Mouse (Mus musculus) forebrain, postnatal 0 days (tissue): ENCODE data around the gene Arfgef2. TPM values are rescaled to one million over a fixed set of nuclear protein-coding genes. Genes with fewer than 3 reads are reported as not detected.

Experiments
- ATAC-seq: fragments of 200-750 bp; cut with Nextera tagmentation; 2 replicates; pipeline ENCODE4 v1.8.0; 2017; ENCODE audit warnings: mild to moderate bottlenecking, moderate library complexity
- DNase-seq: peaks from one replicate; pipeline ENCODE4 v3.0.0-alpha.2; 2015
- H3K27ac ChIP-seq: fragments of 300-500 bp; sonication (generic); 2 replicates; pipeline ENCODE4 v1.5.1; 2014; ENCODE audit warnings: low read depth, mild to moderate bottlenecking, antibody characterized with exemption, low read length, moderate library complexity, mixed read lengths
- H3K27me3 ChIP-seq: fragments of 300-500 bp; sonication (generic); 2 replicates; pipeline ENCODE4 v1.6.1; 2014; ENCODE audit warnings: mild to moderate bottlenecking, low read length, mixed read lengths; ENCODE audit not compliant: insufficient read depth
- H3K36me3 ChIP-seq: fragments of 300-500 bp; sonication (generic); 2 replicates; pipeline ENCODE4 v1.6.1; 2014; ENCODE audit warnings: mild to moderate bottlenecking, moderate library complexity; ENCODE audit not compliant: insufficient read depth
- H3K4me1 ChIP-seq: fragments of 300-500 bp; sonication (generic); 2 replicates; pipeline ENCODE4 v1.6.1; 2014; ENCODE audit warnings: antibody characterized with exemption; ENCODE audit not compliant: insufficient read depth
- H3K4me2 ChIP-seq: fragments of 300-500 bp; sonication (generic); 2 replicates; pipeline ENCODE4 v1.6.1; 2014; ENCODE audit warnings: low read depth, mild to moderate bottlenecking, moderate library complexity
- H3K4me3 ChIP-seq: fragments of 300-500 bp; sonication (generic); 2 replicates; pipeline ENCODE4 v1.5.1; 2014; ENCODE audit warnings: low read depth, low read length, mixed read lengths
- H3K9ac ChIP-seq: fragments of 300-500 bp; sonication (generic); 2 replicates; pipeline ENCODE4 v1.6.1; 2014; ENCODE audit warnings: mild to moderate bottlenecking
- H3K9me3 ChIP-seq: fragments of 300-500 bp; sonication (generic); 2 replicates; pipeline ENCODE4 v1.6.1; 2016; ENCODE audit warnings: low read length
- CTCF ChIP-seq: sonication (generic); IDR thresholded peaks from 2 replicates; pipeline ENCODE4 v1.5.1; 2016; ENCODE audit warnings: antibody characterized with exemption, control low read depth, low read depth
- WGBS: fragments of 180-500 bp; shearing (Covaris S2); extraction: QIAGEN DNeasy Blood & Tissue Kit; methylation state at CpG from one replicate; pipeline ENCODE4 v1.1.7; 2014; 5-methylcytosine and 5-hydroxymethylcytosine counted together
- polyA plus RNA-seq: library from polyadenylated mRNA; unstranded; fragments of >200 nt; fragmentation: Nextera tagmentation; extraction: Ambion mirVana; gene quantifications from 2 replicates; pipeline ENCODE4 v1.2.1, GENCODE M21; 2015
- total RNA-seq: library from RNA; depleted of rRNA; stranded (reverse); fragments of >200 nt; gene quantifications from 2 replicates; pipeline ENCODE4 v1.2.3, GENCODE M21; 2014

Gene Arfgef2
- total and polyA plus RNA-seq, 2 experiments from 2014 or later = 3.0 to 29.5 TPM

DNA sequence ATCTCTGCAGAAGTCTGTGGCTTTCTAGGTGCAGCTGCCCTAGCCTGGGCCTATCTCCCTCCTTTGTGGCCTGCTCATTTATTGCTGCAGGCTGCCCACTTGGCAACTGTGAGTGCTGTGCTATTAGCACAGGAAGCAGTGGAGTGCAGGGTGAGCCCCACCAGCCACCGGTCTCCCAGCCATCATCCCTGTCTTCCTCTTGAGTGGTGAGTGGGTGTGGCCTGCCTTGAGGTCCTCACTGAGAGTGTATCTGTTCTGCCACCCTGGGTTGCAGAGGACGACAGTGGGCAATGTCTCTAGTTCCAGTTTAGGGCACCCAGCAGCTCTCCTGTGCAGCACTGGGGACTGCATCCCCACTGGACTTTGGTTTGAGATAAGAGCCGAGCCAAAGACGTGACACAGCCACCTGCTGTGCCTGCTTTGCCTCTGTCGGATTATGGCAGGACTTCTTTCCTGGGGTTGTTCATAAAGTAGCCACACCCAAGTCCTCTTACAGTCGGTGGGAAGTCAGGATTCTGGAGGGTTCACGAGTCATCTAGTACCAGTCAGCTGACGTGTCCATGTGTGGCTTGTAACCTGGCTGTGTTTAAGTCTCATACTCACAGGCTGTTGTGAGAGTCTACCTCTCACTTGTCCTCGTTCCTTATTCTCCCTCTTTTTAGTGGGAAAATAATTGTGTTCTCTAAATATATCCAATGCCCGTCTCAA, 16.9 kb downstream of the Arfgef2 start:
- no peaks in the 10 kb centered on the region for H3K9me3 ChIP-seq
- WGBS = 70% methylated on average over 10 of the region's 10 CpGs

GRCm38 (mm10) chr2:166822901-166823300, 17.5 kb downstream of the Arfgef2 start:
- H3K4me1 ChIP-seq = no peaks in the 10 kb centered on the region
- H3K36me3 ChIP-seq = no peaks in the 10 kb centered on the region
- no peak for TF ChIP-seq CTCF
- H3K27ac ChIP-seq = no peak overlapping the region
- ATAC-seq (no peak; the same call in 1 of the 2 replicates), DNase-seq (no peak)
- H3K4me2 ChIP-seq = no peak overlapping the region
- H3K27me3 ChIP-seq = no peaks in the 10 kb centered on the region
- no peak overlapping the region for H3K4me3 ChIP-seq
- 32% methylated on average over 2 of the region's 2 CpGs for WGBS
- H3K9me3 ChIP-seq = no peaks in the 10 kb centered on the region
- no peak overlapping the region for H3K9ac ChIP-seq

More for the DNA sequence above, 16.9 kb downstream of the Arfgef2 start:
- DNase-seq (no peak), ATAC-seq (no peak)
- H3K36me3 ChIP-seq = no peaks in the 10 kb centered on the region
- H3K4me2 ChIP-seq = no peak overlapping the region
- no peaks in the 10 kb centered on the region for H3K27me3 ChIP-seq
- no peak for TF ChIP-seq CTCF
- H3K4me3 ChIP-seq = no peak overlapping the region
- no peak overlapping the region for H3K27ac ChIP-seq
- H3K9ac ChIP-seq = no peak overlapping the region
- H3K4me1 ChIP-seq = no peaks in the 10 kb centered on the region

GRCm38 (mm10) chr2:166824386-166824785, 19.0 kb downstream of the Arfgef2 start:
- Histone ChIP-seq H3K4me1 (no peaks in the 10 kb centered on the region), H3K27ac (no peak overlapping the region), H3K36me3 (0 out of 2 replicates have a peak, but pooled peaks cover 5% of the 10 kb centered on the region), H3K27me3 (no peaks in the 10 kb centered on the region), H3K9ac (no peak overlapping the region), H3K4me3 (no peak overlapping the region), H3K9me3 (no peaks in the 10 kb centered on the region), H3K4me2 (no peak overlapping the region)
- WGBS = 91% methylated on average over 5 of the region's 5 CpGs
- no peak for DNase-seq
- ATAC-seq = no peak
- no peak for TF ChIP-seq CTCF

DNA sequence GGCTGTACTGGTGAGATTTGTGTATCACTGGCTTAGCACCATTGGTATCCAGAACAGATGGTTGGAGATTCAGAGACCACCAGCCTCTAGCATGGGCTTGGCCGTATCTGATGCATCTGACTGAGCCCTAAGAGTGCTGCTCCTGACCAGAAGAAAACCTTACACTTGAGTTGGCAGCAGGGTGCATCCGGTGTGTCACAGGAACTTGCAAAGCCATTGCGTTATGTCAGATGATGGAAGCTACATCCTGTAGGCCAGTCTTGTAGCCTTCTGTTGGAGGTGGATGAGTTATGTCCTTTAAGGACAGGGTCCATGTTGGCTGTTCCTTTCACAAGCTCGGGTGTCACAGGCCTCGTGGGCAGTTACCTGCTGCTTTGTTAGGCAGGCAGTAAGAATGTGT, 19.6 kb downstream of the Arfgef2 start:
- Histone ChIP-seq H3K27me3 (no peaks in the 10 kb centered on the region), H3K9me3 (no peaks in the 10 kb centered on the region), H3K27ac (no peak overlapping the region), H3K4me2 (no peak overlapping the region), H3K36me3 (peaks cover 5% of the 10 kb centered on the region; the same call in 1 of the 2 replicates), H3K4me1 (no peaks in the 10 kb centered on the region), H3K4me3 (no peak overlapping the region), H3K9ac (no peak overlapping the region)
- no peak for TF ChIP-seq CTCF
- no peak for ATAC-seq
- WGBS = 93% methylated on average over 5 of the region's 5 CpGs
- no peak for DNase-seq

- Histone ChIP-seq H3K36me3 (peaks cover 5% of the 10 kb centered on the region; the same call in 1 of the 2 replicates), H3K9ac (no peak overlapping the region), H3K9me3 (no peaks in the 10 kb centered on the region), H3K27me3 (no peaks in the 10 kb centered on the region), H3K4me3 (no peak overlapping the region), H3K4me2 (no peak overlapping the region), H3K27ac (no peak overlapping the region), H3K4me1 (no peaks in the 10 kb centered on the region)
- WGBS = 92% methylated on average over 8 of the region's 8 CpGs
- TF ChIP-seq CTCF = no peak
- ATAC-seq (no peak), DNase-seq (no peak)
Measured at GRCm38 (mm10) chr2:166826491-166827224, 21.3 kb downstream of the Arfgef2 start.

DNA sequence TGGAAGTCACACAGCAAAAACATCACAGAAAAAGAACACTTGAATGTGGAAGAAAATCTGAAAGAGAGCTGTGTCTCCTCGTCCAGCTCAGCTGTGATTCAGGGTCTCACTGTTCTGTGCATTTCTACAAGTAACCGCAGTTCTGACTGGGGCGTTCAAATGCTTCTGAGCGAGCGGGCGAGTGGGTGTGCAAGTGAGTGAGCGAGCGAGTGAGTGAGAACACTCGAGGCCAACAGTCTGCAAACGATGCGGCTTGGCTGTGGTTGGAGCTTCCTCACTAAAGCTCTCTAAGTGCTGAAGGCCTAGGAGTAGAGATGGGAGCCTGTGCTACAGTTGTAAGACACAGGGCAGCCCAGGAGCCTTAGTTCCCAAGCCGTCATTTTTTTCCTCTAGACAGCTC, 22.9 kb downstream of the Arfgef2 start:
- H3K9me3 ChIP-seq = no peaks in the 10 kb centered on the region
- WGBS = 90% methylated on average over 12 of the region's 12 CpGs

DNA sequence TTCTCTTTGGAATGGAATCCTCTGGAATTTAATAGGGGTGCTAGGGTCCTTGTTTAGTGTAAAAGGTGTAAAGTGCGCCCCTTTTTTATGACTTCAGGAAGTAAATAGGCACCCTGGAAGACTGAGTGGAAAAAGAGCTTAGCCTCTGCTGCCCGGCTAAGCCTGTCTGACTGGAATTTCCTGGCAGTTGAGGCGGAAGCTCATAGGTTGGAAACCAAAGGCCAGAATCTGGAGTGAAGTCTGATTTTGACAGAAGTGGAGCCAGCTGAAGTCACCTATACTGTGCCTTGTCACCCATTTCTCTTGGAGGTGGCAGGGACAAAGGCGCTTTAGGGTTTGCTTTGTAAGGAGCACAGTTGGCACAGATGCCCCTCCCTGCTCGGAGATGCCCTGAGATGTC, 25.0 kb downstream of the Arfgef2 start:
- Histone ChIP-seq H3K27ac (no peak overlapping the region), H3K4me2 (no peak overlapping the region), H3K4me1 (no peaks in the 10 kb centered on the region), H3K9me3 (no peaks in the 10 kb centered on the region), H3K36me3 (peaks cover 5% of the 10 kb centered on the region; the same call in 1 of the 2 replicates), H3K4me3 (no peak overlapping the region), H3K27me3 (no peaks in the 10 kb centered on the region), H3K9ac (no peak overlapping the region)
- ATAC-seq (no peak), DNase-seq (no peak)
- no peak for TF ChIP-seq CTCF
- 95% methylated on average over 5 of the region's 5 CpGs for WGBS

More for the DNA sequence above, 22.9 kb downstream of the Arfgef2 start:
- Histone ChIP-seq H3K27ac (no peak overlapping the region), H3K27me3 (no peaks in the 10 kb centered on the region), H3K9ac (no peak overlapping the region), H3K4me3 (no peak overlapping the region), H3K4me2 (no peak overlapping the region), H3K36me3 (peaks cover 5% of the 10 kb centered on the region; the same call in 1 of the 2 replicates), H3K4me1 (no peaks in the 10 kb centered on the region)
- ATAC-seq (no peak), DNase-seq (no peak)
- TF ChIP-seq CTCF = no peak
